Mouse (Mus musculus) intestine, postnatal 0 days (tissue): Measurements from ENCODE around the gene Nt5m. TPM values are rescaled to one million over a fixed set of nuclear protein-coding genes. Genes with fewer than 3 reads are reported as not detected.
"Not testable (repeated sequence)": the region's sequence is repeated elsewhere in the genome, so short reads cannot be mapped to it uniquely, and the experiment has no call there.

Experiments
- ATAC-seq: fragments of 200-750 bp; cut with Nextera tagmentation; 2 replicates; pipeline ENCODE4 v1.8.0; 2017; ENCODE audit warnings: mild to moderate bottlenecking, moderate TSS enrichment, moderate library complexity
- H3K27ac ChIP-seq: fragments of 300-500 bp; sonication (generic); 2 replicates; pipeline ENCODE4 v1.5.1; 2014; ENCODE audit warnings: mild to moderate bottlenecking, low read depth, low read length, moderate library complexity
- H3K27me3 ChIP-seq: fragments of 300-500 bp; sonication (generic); replicated peaks from 2 replicates; pipeline ENCODE4 v1.6.1; 2014; ENCODE audit warnings: low read length, mixed read lengths; ENCODE audit not compliant: control insufficient read depth, insufficient read depth
- H3K36me3 ChIP-seq: fragments of 300-500 bp; sonication (generic); 2 replicates; pipeline ENCODE4 v1.6.1; 2014; ENCODE audit warnings: mild to moderate bottlenecking, moderate library complexity; ENCODE audit not compliant: control insufficient read depth, insufficient read depth
- H3K4me1 ChIP-seq: fragments of 300-500 bp; sonication (generic); replicated peaks from 2 replicates; pipeline ENCODE4 v1.6.1; 2014; ENCODE audit warnings: antibody characterized with exemption, low read length, mixed read lengths; ENCODE audit not compliant: control insufficient read depth, insufficient read depth
- H3K4me2 ChIP-seq: fragments of 300-500 bp; sonication (generic); replicated peaks from 2 replicates; pipeline ENCODE4 v1.6.1; 2014; ENCODE audit warnings: low read depth, mild to moderate bottlenecking, moderate library complexity
- H3K4me3 ChIP-seq: fragments of 300-500 bp; sonication (generic); 2 replicates; pipeline ENCODE4 v1.5.1; 2014; ENCODE audit warnings: low read depth, low read length
- H3K9ac ChIP-seq: fragments of 300-500 bp; sonication (generic); 2 replicates; pipeline ENCODE4 v1.6.1; 2014; ENCODE audit warnings: mild to moderate bottlenecking, low read depth, low read length
- H3K9me3 ChIP-seq: fragments of 300-500 bp; sonication (generic); 2 replicates; pipeline ENCODE4 v1.6.1; 2016; ENCODE audit warnings: mixed run types; ENCODE audit not compliant: control insufficient read depth
- CTCF ChIP-seq: sonication (generic); IDR thresholded peaks from 2 replicates; pipeline ENCODE4 v1.5.1; 2016; ENCODE audit warnings: low read depth, mild to moderate bottlenecking, control low read depth, antibody characterized with exemption, moderate library complexity
- WGBS: fragments of 180-500 bp; shearing (Covaris S2); extraction: QIAGEN DNeasy Blood & Tissue Kit; methylation state at CpG from one replicate; pipeline ENCODE4 v1.1.7; 2014; 5-methylcytosine and 5-hydroxymethylcytosine counted together
- polyA plus RNA-seq: library from polyadenylated mRNA; unstranded; fragments of >200 nt; fragmentation: Nextera tagmentation; extraction: Ambion mirVana; gene quantifications from 2 replicates; pipeline ENCODE4 v1.2.1, GENCODE M21; 2015

Nt5m gene
- polyA plus RNA-seq, 1 experiment from 2014 or later: 21.0 TPM

DNA sequence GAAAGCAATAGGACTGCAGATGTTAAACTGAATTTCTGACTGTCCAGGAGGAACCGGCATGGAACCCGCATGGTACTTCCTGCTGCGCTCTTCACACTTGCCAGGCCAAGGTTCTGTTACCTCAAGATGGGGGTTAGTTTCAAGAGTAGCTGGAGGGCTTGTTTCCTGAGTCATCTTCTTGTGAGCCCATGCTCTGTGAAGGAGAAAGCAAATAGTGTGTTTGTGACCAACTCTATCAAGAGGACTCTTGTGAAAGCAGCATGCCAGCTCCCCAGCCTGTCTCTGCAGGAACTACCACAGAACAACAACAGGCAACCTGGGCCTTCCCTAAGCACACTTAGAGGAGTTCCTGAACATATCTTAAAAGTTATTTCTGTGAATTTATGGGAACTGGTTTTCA lies 21.3 kb upstream of the Nt5m start:
- no peak overlapping the region for H3K27ac ChIP-seq
- WGBS: 95% methylated on average over 3 of the region's 3 CpGs
- H3K4me1 ChIP-seq: no peaks in the 10 kb centered on the region
- no peak overlapping the region for H3K9ac ChIP-seq
- peaks cover 67% of the 10 kb centered on the region for H3K36me3 ChIP-seq
- ATAC-seq: no peak
- no peak overlapping the region for H3K4me2 ChIP-seq
- TF ChIP-seq CTCF: no peak
- no peak overlapping the region for H3K4me3 ChIP-seq
- no peaks in the 10 kb centered on the region for H3K9me3 ChIP-seq
- no peaks in the 10 kb centered on the region for H3K27me3 ChIP-seq

DNA sequence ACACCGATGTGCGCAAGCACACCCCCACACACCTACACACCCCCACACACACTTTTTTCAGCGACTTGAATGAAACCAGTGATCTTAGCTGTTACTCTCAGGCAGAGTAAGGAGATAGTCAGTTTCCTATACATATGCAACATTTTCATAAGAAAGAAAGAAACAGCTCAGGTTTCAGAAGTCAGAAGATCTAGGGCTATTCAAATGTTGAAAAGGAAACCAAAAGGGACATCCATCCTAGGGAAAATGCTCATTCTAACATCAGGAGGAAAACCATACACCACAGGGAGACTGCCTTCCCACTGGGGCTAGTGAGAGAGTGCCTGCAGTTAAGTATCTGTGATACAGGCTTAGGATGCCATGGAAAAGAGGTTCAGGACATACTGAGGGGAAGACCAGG lies 17.6 kb upstream of the Nt5m start:
- no peak overlapping the region for H3K27ac ChIP-seq
- ATAC-seq: no peak
- peaks cover 99% of the 10 kb centered on the region for H3K36me3 ChIP-seq
- no peaks in the 10 kb centered on the region for H3K9me3 ChIP-seq
- H3K4me1 ChIP-seq: no peaks in the 10 kb centered on the region
- H3K4me2 ChIP-seq: no peak overlapping the region
- WGBS: 91% methylated on average over 3 of the region's 3 CpGs
- no peak overlapping the region for H3K9ac ChIP-seq
- no peak for TF ChIP-seq CTCF
- no peak overlapping the region for H3K4me3 ChIP-seq
- no peaks in the 10 kb centered on the region for H3K27me3 ChIP-seq

DNA sequence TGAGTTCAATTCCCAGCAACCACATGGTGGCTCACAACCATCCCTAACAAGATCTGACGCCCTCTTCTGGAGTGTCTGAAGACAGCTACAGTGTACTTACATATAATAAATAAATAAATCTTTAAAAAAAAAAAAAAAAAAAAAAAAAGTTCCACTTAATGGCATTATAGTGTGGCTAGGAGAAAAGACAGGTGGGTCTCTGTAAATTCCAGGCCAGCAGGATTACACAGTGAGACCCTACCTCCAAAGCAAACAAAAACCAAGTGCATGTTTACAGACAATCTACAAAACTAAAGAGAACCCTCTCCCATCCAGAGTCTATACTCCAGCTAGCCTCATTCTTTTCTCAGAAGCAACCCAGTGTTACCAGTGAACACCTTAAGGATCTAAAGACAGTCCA lies 1.5 kb upstream of the Nt5m start:
- not testable (repeated sequence) for H3K27ac ChIP-seq, H3K9me3 ChIP-seq, H3K4me2 ChIP-seq, H3K4me3 ChIP-seq, H3K9ac ChIP-seq, H3K27me3 ChIP-seq, ATAC-seq
- peaks cover 12% of the 10 kb centered on the region; the same call in 1 of the 2 replicates for H3K4me1 ChIP-seq
- no CpG with 5 or more reads among the region's 1 CpGs for WGBS
- peaks cover 21% of the 10 kb centered on the region for H3K36me3 ChIP-seq

DNA sequence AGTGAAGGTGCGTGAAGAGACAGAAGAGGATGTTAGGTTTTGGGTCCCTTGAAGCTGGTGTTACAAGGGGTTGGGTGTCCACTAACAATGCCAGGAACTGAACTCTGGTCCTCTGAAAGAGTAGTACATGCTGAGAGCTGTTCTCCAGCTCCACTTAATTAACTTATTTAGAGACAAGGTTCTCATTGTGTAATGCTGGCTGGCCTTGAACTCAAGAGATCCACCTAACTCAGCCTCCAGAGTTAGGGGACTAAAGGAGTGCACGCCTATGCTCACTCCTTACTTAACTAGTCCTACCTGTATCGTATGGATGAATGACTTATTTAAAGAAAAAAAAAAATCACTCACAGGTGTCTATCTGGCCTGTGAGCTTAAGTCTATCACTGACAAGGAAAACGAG lies 821 bp upstream of the Nt5m start:
- Histone ChIP-seq H3K4me3 (peak overlapping the region; percentile 87), H3K36me3 (peaks cover 19% of the 10 kb centered on the region), H3K27me3 (no peaks in the 10 kb centered on the region), H3K4me1 (peaks cover 12% of the 10 kb centered on the region; the same call in 1 of the 2 replicates), H3K27ac (no peak overlapping the region), H3K9me3 (no peaks in the 10 kb centered on the region), H3K4me2 (peak overlapping the region; percentile 62), H3K9ac (peak overlapping the region; percentile 85; the same call in 1 of the 2 replicates)
- TF ChIP-seq CTCF: no peak
- no peak for ATAC-seq
- 48% methylated on average over 4 of the region's 4 CpGs for WGBS

- under 1% methylated on average over 43 of the region's 43 CpGs for WGBS
- peak within 1 kb of the TSS; percentile 62 for H3K4me2 ChIP-seq
Observed at GRCm38 (mm10) chr11:59839459-59840126, 346 bp downstream of the Nt5m start, which contains the start of gene Cops3. Gene Cops3 (minus strand): TSS chr11:59839838.

DNA sequence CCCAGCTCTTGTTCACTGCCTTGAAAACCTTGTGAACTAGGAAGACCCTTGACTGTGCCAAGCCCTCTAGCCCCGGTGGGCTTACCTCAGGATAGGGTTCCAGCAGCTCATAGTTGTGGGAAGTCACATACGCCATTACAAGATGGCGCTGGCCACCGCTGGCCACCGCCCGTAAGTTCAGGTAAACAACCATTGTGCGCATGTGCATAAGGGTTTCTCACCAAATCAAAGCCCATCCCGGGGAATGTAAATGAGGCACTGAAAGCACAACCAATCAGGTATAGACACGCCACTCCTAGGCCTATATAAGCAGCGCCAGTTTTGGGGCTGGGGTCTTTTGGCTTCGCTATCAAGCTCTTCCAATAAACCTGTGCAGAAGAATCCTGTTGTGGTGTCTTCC lies 7.1 kb downstream of the Nt5m start:
- Histone ChIP-seq H3K9me3 (no peaks in the 10 kb centered on the region), H3K27me3 (no peaks in the 10 kb centered on the region), H3K36me3 (no peaks in the 10 kb centered on the region), H3K4me1 (no peaks in the 10 kb centered on the region), H3K9ac (no peak overlapping the region), H3K4me3 (no peak overlapping the region), H3K4me2 (no peak overlapping the region), H3K27ac (no peak overlapping the region)
- ATAC-seq: no peak
- TF ChIP-seq CTCF: no peak
- 96% methylated on average over 11 of the region's 11 CpGs for WGBS

More at GRCm38 (mm10) chr11:59839459-59840126, 346 bp downstream of the Nt5m start, which contains the start of gene Cops3:
- Histone ChIP-seq H3K9ac (peak within 1 kb of the TSS; percentile 85), H3K36me3 (peaks cover 19% of the 10 kb centered on the region), H3K9me3 (no peaks in the 10 kb centered on the region), H3K4me1 (peaks cover 12% of the 10 kb centered on the region; the same call in 1 of the 2 replicates), H3K27ac (peak within 1 kb of the TSS; percentile 97), H3K4me3 (peak within 1 kb of the TSS; percentile 87), H3K27me3 (no peaks in the 10 kb centered on the region)
- peak; percentile 96 for ATAC-seq
- TF ChIP-seq CTCF: no peak
